Mouse (Mus musculus): Measurements from ENCODE around the gene Smad3.

Smad3 gene

GRCm38 (mm10) chr9:63664792-63665646 is 92.8 kb downstream of the Smad3 start:
- no peak for DNase-seq (ENCODE audit: low read depth, low spot score)

DNA sequence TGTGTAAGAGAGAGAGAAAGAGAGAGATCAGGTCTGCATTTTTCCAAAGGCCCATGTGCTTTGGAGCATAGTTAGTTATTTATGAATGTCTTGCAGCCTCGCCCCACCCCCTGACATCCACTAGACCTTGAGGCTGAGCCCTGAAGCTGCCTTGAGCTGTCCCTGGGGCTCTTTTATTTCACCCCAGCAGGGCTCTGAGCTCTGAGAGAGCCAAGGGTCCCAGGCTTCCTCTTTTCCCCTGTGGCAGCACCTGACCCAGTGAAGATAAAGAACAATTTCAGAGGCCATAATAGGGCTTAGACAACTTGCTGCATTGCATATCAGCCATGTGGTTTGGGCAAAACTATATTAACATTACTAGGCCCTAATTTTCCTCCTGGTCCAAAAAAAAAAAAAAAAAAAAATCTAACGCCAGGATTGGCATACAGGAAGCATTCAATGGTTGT is 93.5 kb downstream of the Smad3 start:
- DNase-seq (ENCODE audit: low read depth, low spot score): no peak

GRCm38 (mm10) chr9:63663222-63663621 is 94.6 kb downstream of the Smad3 start:
- no peak for DNase-seq (ENCODE audit: low read depth, low spot score)

GRCm38 (mm10) chr9:63662759-63663158 is 95.0 kb downstream of the Smad3 start:
- no peak for DNase-seq (ENCODE audit: low read depth, low spot score)

DNA sequence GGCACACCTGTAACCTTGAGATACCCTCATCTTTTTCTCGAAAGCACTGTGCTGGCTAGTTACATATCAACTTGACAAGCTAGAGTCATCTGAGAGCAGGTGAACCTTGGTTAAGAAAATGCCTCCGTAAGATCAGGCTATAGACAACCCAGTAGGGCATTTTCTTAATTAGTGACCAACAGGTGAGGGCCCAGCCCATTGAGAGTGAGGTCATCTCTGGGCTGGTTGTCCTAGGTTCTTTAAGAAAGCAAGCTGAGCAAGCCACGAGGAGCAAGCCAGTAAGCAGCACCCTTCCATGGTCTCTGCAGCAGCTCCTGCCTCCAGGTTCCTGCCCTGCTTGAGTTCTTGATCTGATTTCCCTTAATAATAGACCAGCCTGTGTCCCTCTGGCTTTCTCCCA is 97.1 kb downstream of the Smad3 start:
- DNase-seq (ENCODE audit: low read depth, low spot score): no peak

- no peak for DNase-seq (ENCODE audit: low read depth, low spot score)
Observed at GRCm38 (mm10) chr9:63660061-63660460, 97.7 kb downstream of the Smad3 start.

GRCm38 (mm10) chr9:63658970-63659371 is 98.8 kb downstream of the Smad3 start:
- no peak for DNase-seq (ENCODE audit: low read depth, low spot score)

DNA sequence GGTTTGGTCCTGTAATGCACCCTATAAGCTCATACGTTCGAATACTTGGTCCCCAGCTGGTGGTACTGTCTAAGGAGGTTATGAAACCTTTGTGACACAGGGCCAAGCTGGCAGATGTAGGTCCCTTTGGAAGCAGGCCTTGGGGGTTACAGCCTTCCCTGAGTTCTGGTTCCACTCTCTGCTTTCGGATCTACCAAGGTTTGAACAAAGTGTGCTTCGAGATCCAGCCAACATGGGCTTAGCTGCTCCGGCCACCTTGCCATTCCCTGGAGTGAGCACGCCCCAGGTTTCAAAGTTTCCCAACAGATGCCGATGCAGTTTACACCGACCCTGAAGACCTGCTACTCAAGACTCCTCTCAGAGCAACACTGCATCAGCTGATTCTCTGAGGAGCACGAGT is 99.4 kb downstream of the Smad3 start:
- DNase-seq (ENCODE audit: low read depth, low spot score): no peak

DNA sequence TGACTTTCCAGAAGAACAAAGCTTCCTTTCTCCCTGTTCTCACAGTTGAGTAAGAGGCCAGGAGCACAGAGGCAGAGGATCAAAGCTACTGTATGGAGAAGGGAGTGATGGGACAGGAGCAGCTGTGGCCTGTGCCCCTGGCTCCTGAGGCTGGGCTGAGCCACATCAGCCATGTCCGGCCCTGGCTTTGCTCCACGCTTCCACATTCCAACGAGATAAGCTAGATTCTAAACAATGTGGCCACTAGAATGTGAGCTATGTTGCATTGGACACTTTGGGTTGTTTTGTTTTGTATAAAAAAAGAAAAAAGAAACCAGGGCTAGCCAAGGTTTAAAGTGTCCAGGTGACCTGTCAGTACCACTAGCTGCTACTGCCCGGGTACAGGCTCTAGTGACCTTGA is 100.6 kb downstream of the Smad3 start:
- DNase-seq (ENCODE audit: low read depth, low spot score): no peak

- no peak for DNase-seq (ENCODE audit: low read depth, low spot score)
Observed at GRCm38 (mm10) chr9:63655092-63655491, 102.7 kb downstream of the Smad3 start.

- DNase-seq (ENCODE audit: low read depth, low spot score): no peak
Observed at GRCm38 (mm10) chr9:63654575-63654974, 103.2 kb downstream of the Smad3 start.

DNA sequence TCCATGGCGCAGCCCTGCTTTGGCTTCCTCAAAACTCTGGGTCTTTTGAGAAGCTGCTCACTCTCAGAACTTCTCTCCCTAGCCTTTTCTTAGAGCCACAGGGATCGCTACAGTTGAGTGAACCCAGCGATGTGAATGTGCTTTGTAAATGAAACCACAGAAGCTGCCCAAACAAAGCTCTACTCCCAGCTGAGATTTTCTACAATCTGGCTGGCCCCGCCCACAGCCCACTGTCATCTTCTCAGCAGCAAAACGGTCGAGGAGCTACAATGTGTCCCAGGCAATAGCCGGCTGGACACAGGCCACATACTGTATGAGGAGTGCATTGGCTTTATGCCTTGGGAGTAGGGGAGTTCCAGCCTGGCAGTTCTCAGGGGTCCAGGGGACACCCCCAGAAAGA is 104.1 kb downstream of the Smad3 start:
- no peak for DNase-seq (ENCODE audit: low read depth, low spot score)

DNA sequence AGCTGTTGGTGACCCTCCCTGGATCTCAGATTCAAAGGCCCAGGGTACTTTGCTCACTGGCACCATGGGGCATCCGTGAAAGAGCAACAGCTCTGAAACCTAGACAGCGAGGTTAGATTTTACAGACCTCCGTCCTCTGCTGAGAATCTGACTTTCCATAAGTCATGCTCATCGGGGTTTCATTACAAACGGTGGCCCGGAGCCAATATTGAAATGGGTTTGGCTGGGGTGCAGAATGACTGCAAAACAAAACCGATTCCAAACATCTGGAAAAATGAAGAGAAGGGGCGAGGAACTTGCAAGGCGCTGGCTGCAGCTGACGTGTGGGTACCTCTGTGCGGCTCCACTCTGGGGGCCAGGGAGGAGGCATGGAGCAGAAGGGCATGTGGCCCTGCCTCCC is 106.2 kb downstream of the Smad3 start:
- DNase-seq (ENCODE audit: low read depth, low spot score): no peak

DNA sequence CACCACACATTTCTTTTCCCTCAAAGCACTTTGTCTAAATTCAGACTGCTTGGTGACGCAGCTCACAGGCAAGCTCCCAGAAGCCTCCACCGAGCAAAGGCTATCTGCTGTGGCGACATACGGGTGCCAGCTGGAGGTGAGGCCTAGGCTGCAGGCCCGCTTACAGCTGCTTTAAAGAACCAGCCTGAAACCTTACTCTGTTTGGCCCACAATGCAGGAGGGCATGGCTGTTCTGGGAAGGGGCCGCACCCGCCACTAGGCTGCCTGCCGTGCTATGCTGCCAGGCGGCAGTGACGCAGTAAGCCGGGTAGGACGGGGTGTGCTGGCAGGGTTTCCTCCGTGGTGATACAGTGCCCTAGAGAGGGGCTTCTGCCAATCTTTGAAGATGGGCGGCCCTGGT is 106.9 kb downstream of the Smad3 start:
- no peak for DNase-seq (ENCODE audit: low read depth, low spot score)

GRCm38 (mm10) chr9:63649841-63650545 is 107.8 kb downstream of the Smad3 start:
- DNase-seq (ENCODE audit: low read depth, low spot score): no peak

DNA sequence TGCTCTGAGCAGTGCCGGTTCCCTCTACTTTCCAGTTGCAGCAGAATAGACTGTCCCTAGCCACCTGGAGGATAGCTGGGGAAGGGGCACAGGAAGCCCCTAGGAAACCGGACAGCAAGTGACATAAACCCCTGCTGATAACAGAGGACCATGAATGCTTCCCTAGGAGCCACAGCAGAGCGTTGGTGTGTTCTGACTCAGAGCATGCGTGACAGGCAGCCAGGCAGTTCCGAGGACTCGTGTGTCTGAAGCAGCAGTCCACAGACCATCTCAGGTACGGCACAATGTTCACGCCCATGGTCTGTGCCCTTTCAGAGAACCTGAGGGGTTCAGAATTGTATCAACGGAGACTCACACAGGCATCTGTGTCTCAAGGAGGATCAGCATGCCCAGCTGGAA is 109.3 kb downstream of the Smad3 start:
- DNase-seq (ENCODE audit: low read depth, low spot score): no peak

DNA sequence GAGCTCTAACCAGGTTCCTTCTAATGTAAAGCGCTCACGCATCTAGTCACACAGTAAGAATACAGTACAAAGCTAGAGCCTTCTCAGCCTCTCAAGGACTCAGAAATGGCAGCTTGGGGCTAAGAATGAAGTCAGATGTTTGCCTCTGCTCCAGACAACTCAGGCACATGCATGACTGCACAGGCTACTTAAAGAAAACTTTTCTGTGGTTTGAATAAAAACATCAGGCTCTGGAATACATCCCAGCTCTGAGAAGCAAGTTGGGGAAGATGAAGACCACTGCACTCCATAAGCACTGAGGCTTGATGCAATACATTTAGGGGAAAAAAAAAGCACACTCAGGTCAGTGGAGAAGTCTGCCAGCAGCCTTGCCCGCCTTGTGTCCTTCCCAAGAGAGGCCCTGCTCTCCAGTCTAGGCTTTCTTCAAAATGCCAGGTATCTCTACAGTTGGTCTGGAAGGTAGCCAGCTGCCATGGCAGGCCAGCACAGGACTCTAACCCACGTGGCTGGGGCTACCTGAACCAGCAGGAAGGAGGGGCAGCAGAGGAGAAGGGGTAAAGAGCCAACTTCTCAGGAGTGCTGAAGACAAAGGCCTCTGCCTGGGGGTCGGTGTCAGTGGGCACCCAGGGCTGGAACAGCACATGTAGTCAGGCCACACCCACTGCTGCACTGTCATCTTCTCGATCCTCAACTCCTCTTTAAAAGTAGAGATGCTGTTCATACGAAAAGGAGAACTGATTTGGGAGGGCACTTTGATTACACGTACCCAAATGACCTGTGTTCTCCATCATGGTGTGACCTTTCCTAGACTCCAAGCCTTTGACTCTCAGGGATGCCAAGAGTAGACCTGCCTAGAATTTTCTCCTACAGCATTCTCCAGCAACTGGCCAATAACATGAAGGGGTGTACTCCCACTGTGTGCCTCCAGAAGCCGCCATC is 109.9 kb downstream of the Smad3 start:
- DNase-seq (ENCODE audit: low read depth, low spot score): no peak

DNA sequence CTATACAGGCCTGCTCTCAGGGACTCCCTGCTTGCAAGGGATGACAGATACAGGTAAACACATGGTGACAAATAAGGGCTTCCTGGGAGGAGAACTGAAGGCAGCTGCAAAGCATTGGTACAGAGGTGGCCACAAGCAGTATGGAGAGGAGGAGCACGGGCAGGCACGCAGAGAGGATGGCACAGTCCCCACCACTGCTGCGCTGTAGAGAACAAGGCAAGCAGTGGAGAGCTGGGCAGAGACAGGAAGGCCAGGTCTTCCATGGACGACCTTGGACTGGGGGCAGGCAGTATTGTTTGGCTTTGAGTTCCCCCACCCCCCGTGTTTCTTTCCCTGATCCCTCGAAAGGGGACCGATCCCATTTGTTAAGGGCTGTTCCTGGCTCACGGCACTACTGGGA is 112.7 kb downstream of the Smad3 start:
- no peak for DNase-seq (ENCODE audit: low read depth, low spot score)

GRCm38 (mm10) chr9:63644011-63644410 is 113.8 kb downstream of the Smad3 start:
- no peak for DNase-seq (ENCODE audit: low read depth, low spot score)

GRCm38 (mm10) chr9:63641983-63642646 is 115.7 kb downstream of the Smad3 start:
- DNase-seq (ENCODE audit: low read depth, low spot score): no peak

- DNase-seq (ENCODE audit: low read depth, low spot score): no peak
Observed at GRCm38 (mm10) chr9:63636113-63636512, 121.7 kb downstream of the Smad3 start.

All from forelimb bud, embryonic 11.5 days (tissue).